Mouse (Mus musculus) testis, adult 2 months (tissue): ENCODE measurements around the gene Vegfd. TPM values are rescaled to one million over a fixed set of nuclear protein-coding genes. Genes with fewer than 3 reads are reported as not detected.

Experiments
- H3K27ac ChIP-seq: fragments of 200-500 bp; 2 replicates; pipeline ENCODE4 v1.5.1; 2012; ENCODE audit warnings: low read depth, low read length; ENCODE audit not compliant: control insufficient read depth, insufficient read depth
- H3K27me3 ChIP-seq: fragments of 200-500 bp; 2 replicates; pipeline ENCODE4 v1.6.1; 2012; ENCODE audit warnings: mild to moderate bottlenecking, low read length, moderate library complexity; ENCODE audit not compliant: control insufficient read depth, insufficient read depth
- H3K36me3 ChIP-seq: fragments of 200-500 bp; 2 replicates; pipeline ENCODE4 v1.6.1; 2012; ENCODE audit warnings: mild to moderate bottlenecking, low read length; ENCODE audit not compliant: control insufficient read depth, insufficient read depth
- H3K4me1 ChIP-seq: fragments of 200-500 bp; 2 replicates; pipeline ENCODE4 v1.6.1; 2012; ENCODE audit warnings: low read length; ENCODE audit not compliant: control insufficient read depth, insufficient read depth
- H3K4me3 ChIP-seq: fragments of 200-500 bp; 2 replicates; pipeline ENCODE4 v1.5.1; 2012; ENCODE audit warnings: low read depth, mild to moderate bottlenecking, low read length, moderate library complexity, mixed read lengths; ENCODE audit not compliant: control insufficient read depth
- CTCF ChIP-seq: fragments of 200-500 bp; IDR thresholded peaks from 2 replicates; pipeline ENCODE4 v1.5.1; 2012; ENCODE audit warnings: low read depth, mild to moderate bottlenecking, inconsistent platforms, low read length, moderate library complexity; ENCODE audit not compliant: control insufficient read depth, insufficient read depth, insufficient replicate concordance
- POLR2A ChIP-seq: fragments of 200-500 bp; IDR thresholded peaks from 2 replicates; pipeline ENCODE4 v1.6.1; 2012; ENCODE audit warnings: low read depth, mild to moderate bottlenecking, inconsistent platforms, low read length, moderate library complexity; ENCODE audit not compliant: control insufficient read depth
- polyA plus RNA-seq: library from polyadenylated mRNA; depleted of rRNA; stranded (reverse); fragments of >200 nt; gene quantifications from 2 replicates; pipeline ENCODE4 v1.2.3, GENCODE M21; 2012; rRNA removed

Vegfd gene
- polyA plus RNA-seq, 1 experiment = 1.4 TPM

GRCm38 (mm10) chrX:164447682-164448071 lies 74.5 kb downstream of the Vegfd start:
- no peaks in the 10 kb centered on the region for H3K27me3 ChIP-seq
- no peaks in the 10 kb centered on the region for H3K4me1 ChIP-seq
- H3K27ac ChIP-seq = no peak overlapping the region
- H3K4me3 ChIP-seq = no peak overlapping the region
- TF ChIP-seq POLR2A = no peak
- H3K36me3 ChIP-seq = no peaks in the 10 kb centered on the region

- H3K4me1 ChIP-seq = no peaks in the 10 kb centered on the region
- H3K36me3 ChIP-seq = no peaks in the 10 kb centered on the region
- TF ChIP-seq CTCF = no peak
- no peak for TF ChIP-seq POLR2A
- no peak overlapping the region for H3K4me3 ChIP-seq
- no peaks in the 10 kb centered on the region for H3K27me3 ChIP-seq
- H3K27ac ChIP-seq = no peak overlapping the region
Observed at GRCm38 (mm10) chrX:164449201-164449600, 76.0 kb downstream of the Vegfd start.

Other genes starting within 250 kb of the Vegfd start
- gene Ace2, start 234.0 kb upstream of the Vegfd start, polyA plus RNA-seq = 0.10 and 0.19 TPM in 2 replicates
- gene Bmx, start 115.2 kb upstream of the Vegfd start, polyA plus RNA-seq = 0.10 TPM in 2 replicates
- gene Pir, start 104.0 kb upstream of the Vegfd start, polyA plus RNA-seq = 0.38 and 0.52 TPM in 2 replicates
- gene Piga, start 46.4 kb downstream of the Vegfd start, polyA plus RNA-seq = 6.9 and 8.0 TPM in 2 replicates
- gene Asb11, start 63.6 kb downstream of the Vegfd start, polyA plus RNA-seq = 0.22 and 2.1 TPM in 2 replicates
- 137 and 148 TPM in 2 replicates for gene Asb9, start 132.9 kb downstream of the Vegfd start, polyA plus RNA-seq